Mouse (Mus musculus): Measurements from ENCODE around the gene Olfr1046.
"Not testable (repeated sequence)": the region's sequence is repeated elsewhere in the genome, so short reads cannot be mapped to it uniquely, and the experiment has no call there.

Gene Olfr1046

GRCm38 (mm10) chr2:86219214-86219613 is at the start of gene Olfr1046:
TSS of gene Olfr1046 (minus strand) at chr2:86219314.
- DNase-seq (ENCODE audit: low spot score in 2 of 2): no peak

DNA sequence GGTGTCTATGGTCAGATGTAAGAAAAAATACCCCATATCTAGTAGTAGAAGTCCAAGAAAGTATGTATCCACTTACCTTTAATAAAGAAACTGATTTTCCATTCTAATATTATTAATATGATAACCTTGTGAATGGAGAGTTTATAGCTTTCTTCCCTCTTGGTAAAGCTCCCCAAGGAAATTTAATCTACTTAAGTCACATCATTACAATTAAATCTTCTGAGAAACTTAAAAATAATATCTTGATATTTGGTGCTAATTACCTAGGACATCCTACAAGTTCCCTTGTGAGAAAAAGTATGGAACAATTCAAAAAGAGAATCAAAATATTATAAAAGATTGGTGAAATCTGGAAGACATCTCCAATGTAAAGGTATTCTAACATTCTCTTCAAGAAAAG is 39.1 kb upstream of the Olfr1046 start, which contains the start of gene Olfr1049:
TSS of gene Olfr1049 (minus strand) at position 101 of the 400 bp plus-strand sequence.
- DNase-seq (ENCODE audit: low spot score in 2 of 2): not testable (repeated sequence)

GRCm38 (mm10) chr2:86240189-86240588 is 21.1 kb upstream of the Olfr1046 start, which contains the start of gene Olfr1048:
TSS of gene Olfr1048 (minus strand) at chr2:86240289.
- no peak for DNase-seq (ENCODE audit: low spot score in 2 of 2)

GRCm38 (mm10) chr2:86231301-86231700 is 12.2 kb upstream of the Olfr1046 start, which contains the start of gene Olfr1047:
TSS of gene Olfr1047 (minus strand) at chr2:86231401.
- DNase-seq (ENCODE audit: low spot score in 2 of 2): no peak

DNA sequence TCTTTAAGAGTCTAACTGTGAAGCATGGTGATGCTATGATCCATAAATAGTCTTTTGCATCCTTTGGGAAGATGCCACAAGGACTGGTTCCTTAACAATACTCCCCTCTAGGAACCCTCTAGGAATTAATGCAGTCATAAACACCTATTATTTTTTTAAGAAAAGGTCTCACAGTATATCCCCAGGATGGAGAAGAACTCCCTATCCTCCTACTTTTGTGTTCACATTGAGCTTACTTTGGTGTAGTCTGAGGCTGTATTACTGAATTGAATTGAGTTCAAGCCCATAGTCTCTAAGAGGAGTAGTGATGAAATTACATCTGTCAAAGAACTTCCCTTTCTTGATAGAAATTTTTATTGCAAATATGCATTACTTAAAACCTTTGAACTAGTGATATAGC is 16.2 kb downstream of the Olfr1046 start, which contains the start of gene Olfr1045:
TSS of gene Olfr1045 (minus strand) at position 101 of the 400 bp plus-strand sequence.
- DNase-seq (ENCODE audit: low spot score in 2 of 2): no peak

DNA sequence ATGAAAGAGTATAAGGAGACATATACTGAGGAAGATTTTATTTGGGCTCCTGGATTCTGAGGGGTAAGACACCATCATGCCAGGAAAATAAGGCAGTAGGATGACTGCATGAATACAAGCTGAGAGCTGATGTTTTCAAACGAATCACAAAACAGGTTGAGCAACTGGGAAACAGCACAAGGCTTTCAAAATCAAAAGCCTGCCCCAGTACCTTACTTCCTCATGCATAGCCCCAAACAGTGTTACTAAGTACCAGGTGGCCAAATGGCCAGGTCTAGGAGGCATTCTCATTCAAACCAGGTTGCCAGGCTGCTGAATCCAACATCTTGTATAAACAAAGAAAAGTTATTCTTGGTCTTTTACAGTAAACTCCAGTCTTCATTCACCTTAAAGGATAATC is 23.3 kb downstream of the Olfr1046 start:
- no peak for DNase-seq (ENCODE audit: low spot score in 2 of 2)

- DNase-seq (ENCODE audit: low spot score in 2 of 2): no peak
Measured at GRCm38 (mm10) chr2:86185583-86185982, 33.5 kb downstream of the Olfr1046 start, which contains the start of gene Olfr52. TSS of gene Olfr52 (minus strand) at chr2:86185683.

- no peak for DNase-seq (ENCODE audit: low spot score in 2 of 2)
Measured at GRCm38 (mm10) chr2:86179950-86180349, 39.2 kb downstream of the Olfr1046 start.

GRCm38 (mm10) chr2:86177720-86178119 is 41.4 kb downstream of the Olfr1046 start, which contains the start of gene Olfr1044:
TSS of gene Olfr1044 (minus strand) at chr2:86177820.
- DNase-seq (ENCODE audit: low spot score in 2 of 2): no peak

- DNase-seq (ENCODE audit: low spot score in 2 of 2): not testable (repeated sequence)
Measured at GRCm38 (mm10) chr2:86175422-86175821, 43.7 kb downstream of the Olfr1046 start.

GRCm38 (mm10) chr2:86167422-86167821 is 51.7 kb downstream of the Olfr1046 start, which contains the start of gene Olfr1043:
TSS of gene Olfr1043 (minus strand) at chr2:86167522.
- DNase-seq (ENCODE audit: low spot score in 2 of 2): no peak

Data from frontal cortex, postnatal 14 days (tissue).